Mouse (Mus musculus): ENCODE measurements around the gene Ckap5. TPM values are rescaled to one million over a fixed set of nuclear protein-coding genes. Genes with fewer than 3 reads are reported as not detected.
A peak's percentile ranks its signal among the peaks of the same experiment; 100 is the strongest.

The Ckap5 gene
- total and polyA plus RNA-seq, 2 experiments from 2014 or later = 101 to 130 TPM

DNA sequence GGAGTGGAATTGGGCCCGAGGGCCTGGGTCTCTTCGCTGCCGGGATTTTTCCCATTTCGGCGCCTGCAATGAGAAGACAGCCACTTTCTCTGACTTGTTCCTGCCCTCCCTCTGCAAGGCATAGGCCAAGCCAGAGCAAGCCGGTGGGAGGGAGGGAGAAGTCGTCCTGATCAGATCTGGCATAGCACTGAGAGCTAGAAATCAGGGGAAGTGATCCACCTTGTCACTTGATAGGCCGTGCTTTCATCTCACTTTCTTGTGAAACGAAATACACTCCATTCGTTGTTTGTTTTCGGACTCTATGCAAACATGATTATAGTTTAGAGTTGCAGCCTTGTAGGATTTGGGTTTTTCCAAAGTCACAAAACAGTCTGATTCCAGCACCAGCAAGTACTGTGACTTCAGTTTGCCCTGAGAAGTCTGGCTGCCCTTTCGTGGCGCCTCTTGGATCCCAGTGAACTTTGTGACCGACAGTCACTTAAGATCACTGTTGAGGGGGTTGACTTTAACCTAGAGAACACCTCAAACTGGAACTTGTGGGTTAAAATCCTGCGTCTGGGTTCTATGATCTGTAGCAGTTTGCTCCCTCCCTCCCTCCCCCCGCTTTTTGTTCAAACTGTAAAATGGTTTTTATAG is 123.9 kb downstream of the Ckap5 start:
- H3K9me3 ChIP-seq (ENCODE audit: low read length) = no peaks in the 10 kb centered on the region
- H3K27me3 ChIP-seq (ENCODE audit: insufficient read depth, low read length) = no peaks in the 10 kb centered on the region
- H3K9ac ChIP-seq (replicated peaks; ENCODE audit: low read length, poor library complexity, severe bottlenecking) = peak overlapping the region; percentile 93
- H3K4me1 ChIP-seq (ENCODE audit: insufficient read depth, low read length) = peaks cover 10% of the 10 kb centered on the region; the same call in 1 of the 2 replicates
- peaks cover 35% of the 10 kb centered on the region for H3K36me3 ChIP-seq (ENCODE audit: insufficient read depth, low read length)
- peak overlapping the region; percentile 87 for H3K4me3 ChIP-seq (ENCODE audit: low read depth, low read length)
- peak overlapping the region; percentile 85 for H3K27ac ChIP-seq (ENCODE audit: low read depth, low read length)
- WGBS = 17% methylated on average over 16 of the region's 16 CpGs
- DNase-seq (ENCODE audit: low spot score) (no peak), ATAC-seq (ENCODE audit: low FRiP score) (peak; percentile 64)
- no peak for TF ChIP-seq CTCF (IDR thresholded peaks at IDR 0.05)
- peak overlapping the region; percentile 99 for H3K4me2 ChIP-seq (ENCODE audit: low read depth, low read length, poor library complexity, severe bottlenecking)

DNA sequence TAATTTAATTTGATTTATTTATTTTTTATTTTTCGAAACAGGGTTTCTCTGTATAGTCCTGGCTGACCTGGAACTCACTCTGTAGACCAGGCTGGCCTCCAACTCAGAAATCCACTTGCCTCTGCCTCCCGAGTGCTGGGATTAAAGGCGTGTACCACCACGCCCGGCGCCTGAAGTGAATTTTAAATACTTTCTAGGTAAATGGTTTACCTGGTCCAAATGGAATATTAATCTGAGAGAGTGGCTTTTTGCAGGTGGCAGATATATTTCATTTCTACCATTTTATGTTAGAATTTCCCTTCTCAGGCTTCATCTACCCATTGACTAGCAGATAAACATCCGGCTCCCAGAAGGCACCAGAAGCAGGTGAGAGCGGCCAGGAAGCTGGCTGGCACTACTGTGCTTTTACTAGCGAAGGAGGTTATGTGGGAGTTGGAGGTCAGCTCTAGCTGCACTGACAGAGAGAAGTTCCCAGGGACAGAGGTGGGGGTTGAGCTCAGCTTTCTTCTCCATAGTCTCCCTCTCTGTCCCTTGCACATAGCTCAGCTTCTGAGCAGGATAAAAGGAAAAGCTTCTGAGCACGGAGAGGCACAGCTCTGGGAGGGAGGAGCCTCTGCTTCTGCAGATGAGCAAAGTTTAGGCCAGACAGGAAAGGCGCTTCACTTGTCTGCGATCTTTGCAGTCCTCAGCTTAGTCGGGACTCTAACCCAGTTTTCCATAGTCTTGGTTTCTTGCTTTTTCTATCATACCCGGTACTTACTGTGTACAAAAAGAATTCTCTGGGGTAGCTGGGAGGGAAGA is 125.1 kb downstream of the Ckap5 start:
- H3K27me3 ChIP-seq (ENCODE audit: insufficient read depth, low read length) = no peaks in the 10 kb centered on the region

DNA sequence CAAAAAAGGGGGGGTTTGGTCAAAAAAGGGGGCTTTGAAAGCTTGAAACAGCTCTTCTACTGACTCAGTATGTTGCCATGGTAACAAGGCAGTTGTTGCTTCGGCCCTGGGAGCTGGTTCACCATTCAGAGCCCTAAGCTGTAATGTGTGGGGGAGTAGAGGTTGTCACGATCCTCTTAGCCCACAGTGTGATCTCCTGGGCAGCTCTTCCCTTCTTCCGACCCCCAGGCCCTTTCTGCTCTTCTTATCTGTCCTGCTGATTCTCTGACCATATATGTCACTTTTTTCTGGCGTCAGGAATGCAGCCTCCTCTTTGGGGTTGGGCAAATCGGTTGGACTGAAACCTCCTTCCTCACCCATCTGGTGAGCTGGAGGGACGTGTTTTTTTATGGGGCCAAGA is 126.3 kb downstream of the Ckap5 start:
- ATAC-seq (ENCODE audit: low FRiP score) = no peak
- DNase-seq (ENCODE audit: low spot score) = peak; percentile 17
- Histone ChIP-seq H3K36me3 (ENCODE audit: insufficient read depth, low read length) (peaks cover 37% of the 10 kb centered on the region), H3K4me3 (ENCODE audit: low read depth, low read length) (no peak overlapping the region), H3K4me1 (ENCODE audit: insufficient read depth, low read length) (peaks cover 10% of the 10 kb centered on the region; the same call in 1 of the 2 replicates), H3K27ac (ENCODE audit: low read depth, low read length) (no peak overlapping the region), H3K9ac (replicated peaks; ENCODE audit: low read length, poor library complexity, severe bottlenecking) (no peak overlapping the region), H3K4me2 (ENCODE audit: low read depth, low read length, poor library complexity, severe bottlenecking) (no peak overlapping the region), H3K27me3 (ENCODE audit: insufficient read depth, low read length) (no peaks in the 10 kb centered on the region), H3K9me3 (ENCODE audit: low read length) (no peaks in the 10 kb centered on the region)
- no peak for TF ChIP-seq CTCF (IDR thresholded peaks at IDR 0.05)
- WGBS = 39% methylated on average over 6 of the region's 6 CpGs

More for the DNA sequence above, 125.1 kb downstream of the Ckap5 start:
- TF ChIP-seq CTCF (IDR thresholded peaks at IDR 0.05) = no peak
- 84% methylated on average over 14 of the region's 14 CpGs for WGBS
- Histone ChIP-seq H3K4me2 (ENCODE audit: low read depth, low read length, poor library complexity, severe bottlenecking) (no peak overlapping the region), H3K9me3 (ENCODE audit: low read length) (no peaks in the 10 kb centered on the region), H3K36me3 (ENCODE audit: insufficient read depth, low read length) (peaks cover 36% of the 10 kb centered on the region), H3K27ac (ENCODE audit: low read depth, low read length) (no peak overlapping the region), H3K9ac (replicated peaks; ENCODE audit: low read length, poor library complexity, severe bottlenecking) (no peak overlapping the region), H3K4me3 (ENCODE audit: low read depth, low read length) (no peak overlapping the region), H3K4me1 (ENCODE audit: insufficient read depth, low read length) (peaks cover 10% of the 10 kb centered on the region; the same call in 1 of the 2 replicates)
- ATAC-seq (ENCODE audit: low FRiP score) (no peak), DNase-seq (ENCODE audit: low spot score) (no peak)

DNA sequence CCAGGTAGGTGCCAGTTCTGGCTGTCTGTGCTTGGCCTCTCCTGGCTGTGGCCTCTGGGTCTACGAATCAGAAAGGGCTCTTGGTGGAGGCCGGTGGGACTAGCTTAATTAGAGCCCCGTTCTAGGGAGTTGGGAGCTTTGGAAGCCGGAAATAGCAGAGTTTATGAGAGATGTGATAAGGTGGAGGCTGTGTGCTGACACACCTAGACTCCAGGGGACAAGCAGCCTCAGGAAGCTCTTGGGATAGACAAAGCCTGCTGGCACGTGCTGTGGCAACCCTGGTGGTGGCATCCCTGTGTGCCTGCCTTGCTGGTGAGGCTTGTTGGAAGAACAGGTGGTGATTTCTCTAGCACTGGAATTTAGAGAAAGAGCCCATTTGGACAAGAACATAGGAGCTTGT is 128.8 kb downstream of the Ckap5 start:
- Histone ChIP-seq H3K27ac (ENCODE audit: low read depth, low read length) (no peak overlapping the region), H3K4me3 (ENCODE audit: low read depth, low read length) (no peak overlapping the region), H3K4me2 (ENCODE audit: low read depth, low read length, poor library complexity, severe bottlenecking) (no peak overlapping the region), H3K27me3 (ENCODE audit: insufficient read depth, low read length) (no peaks in the 10 kb centered on the region), H3K4me1 (ENCODE audit: insufficient read depth, low read length) (peaks cover 10% of the 10 kb centered on the region; the same call in 1 of the 2 replicates), H3K9ac (replicated peaks; ENCODE audit: low read length, poor library complexity, severe bottlenecking) (no peak overlapping the region), H3K9me3 (ENCODE audit: low read length) (no peaks in the 10 kb centered on the region), H3K36me3 (ENCODE audit: insufficient read depth, low read length) (peaks cover 55% of the 10 kb centered on the region)
- DNase-seq (ENCODE audit: low spot score) (no peak), ATAC-seq (ENCODE audit: low FRiP score) (no peak)
- 97% methylated on average over 5 of the region's 5 CpGs for WGBS
- TF ChIP-seq CTCF (IDR thresholded peaks at IDR 0.05) = no peak

DNA sequence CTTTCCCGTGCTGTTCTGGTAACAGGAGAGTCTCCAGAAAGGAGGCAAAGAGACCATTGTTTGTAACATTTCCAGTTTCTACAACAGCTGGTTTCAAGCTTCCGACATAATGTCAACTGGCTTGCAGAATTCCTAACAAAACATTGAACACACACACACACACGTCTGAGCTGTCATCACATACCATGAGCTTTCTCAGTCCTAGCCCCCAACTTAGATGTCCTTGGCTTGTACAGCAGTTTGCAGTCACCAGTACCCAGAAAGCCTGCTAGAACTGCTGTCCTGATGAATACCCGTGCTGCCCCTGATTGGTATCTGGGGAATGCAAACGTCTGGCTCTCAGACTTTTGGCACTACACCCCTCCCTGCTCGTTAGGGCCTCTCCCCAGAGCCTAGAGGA is 129.3 kb downstream of the Ckap5 start:
- H3K4me3 ChIP-seq (ENCODE audit: low read depth, low read length) = no peak overlapping the region
- no peaks in the 10 kb centered on the region for H3K27me3 ChIP-seq (ENCODE audit: insufficient read depth, low read length)
- H3K36me3 ChIP-seq (ENCODE audit: insufficient read depth, low read length) = peaks cover 55% of the 10 kb centered on the region
- H3K4me1 ChIP-seq (ENCODE audit: insufficient read depth, low read length) = peaks cover 10% of the 10 kb centered on the region; the same call in 1 of the 2 replicates
- ATAC-seq (ENCODE audit: low FRiP score) (no peak), DNase-seq (ENCODE audit: low spot score) (no peak)
- H3K9ac ChIP-seq (replicated peaks; ENCODE audit: low read length, poor library complexity, severe bottlenecking) = no peak overlapping the region
- no peak overlapping the region for H3K27ac ChIP-seq (ENCODE audit: low read depth, low read length)
- no peak overlapping the region for H3K4me2 ChIP-seq (ENCODE audit: low read depth, low read length, poor library complexity, severe bottlenecking)
- no peak for TF ChIP-seq CTCF (IDR thresholded peaks at IDR 0.05)
- WGBS = 79% methylated on average over 6 of the region's 6 CpGs
- no peaks in the 10 kb centered on the region for H3K9me3 ChIP-seq (ENCODE audit: low read length)

DNA sequence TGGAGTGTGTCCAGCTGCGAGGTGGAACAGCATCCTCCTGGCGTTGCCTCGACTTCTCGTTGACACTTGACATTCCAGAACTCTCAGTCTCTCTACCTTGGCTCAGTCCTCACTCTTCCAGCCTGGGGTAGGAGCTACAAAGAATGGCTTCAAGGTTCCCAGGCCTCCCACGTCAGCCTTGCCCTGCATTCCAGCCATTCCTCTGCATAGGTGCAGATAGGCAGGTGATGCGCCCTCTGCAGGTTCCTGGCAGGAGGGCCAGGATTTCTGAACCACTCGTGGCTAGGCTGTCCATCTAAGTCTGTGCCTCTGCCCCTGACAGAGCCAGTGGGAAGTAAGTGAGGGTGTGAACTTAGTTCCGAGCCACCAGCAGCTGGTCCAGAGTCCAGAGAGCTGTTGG is 130.2 kb downstream of the Ckap5 start:
- TF ChIP-seq CTCF (IDR thresholded peaks at IDR 0.05) = peak; percentile 40
- H3K4me1 ChIP-seq (ENCODE audit: insufficient read depth, low read length) = peaks cover 4% of the 10 kb centered on the region; the same call in 1 of the 2 replicates
- no peak overlapping the region for H3K9ac ChIP-seq (replicated peaks; ENCODE audit: low read length, poor library complexity, severe bottlenecking)
- ATAC-seq (ENCODE audit: low FRiP score) (no peak), DNase-seq (ENCODE audit: low spot score) (no peak)
- no peaks in the 10 kb centered on the region for H3K27me3 ChIP-seq (ENCODE audit: insufficient read depth, low read length)
- no peaks in the 10 kb centered on the region for H3K9me3 ChIP-seq (ENCODE audit: low read length)
- H3K36me3 ChIP-seq (ENCODE audit: insufficient read depth, low read length) = peaks cover 62% of the 10 kb centered on the region
- WGBS = 82% methylated on average over 8 of the region's 8 CpGs
- H3K27ac ChIP-seq (ENCODE audit: low read depth, low read length) = no peak overlapping the region
- H3K4me2 ChIP-seq (ENCODE audit: low read depth, low read length, poor library complexity, severe bottlenecking) = no peak overlapping the region
- no peak overlapping the region for H3K4me3 ChIP-seq (ENCODE audit: low read depth, low read length)

Measured in midbrain, postnatal 0 days (tissue).